In the genomic region with DNA sequence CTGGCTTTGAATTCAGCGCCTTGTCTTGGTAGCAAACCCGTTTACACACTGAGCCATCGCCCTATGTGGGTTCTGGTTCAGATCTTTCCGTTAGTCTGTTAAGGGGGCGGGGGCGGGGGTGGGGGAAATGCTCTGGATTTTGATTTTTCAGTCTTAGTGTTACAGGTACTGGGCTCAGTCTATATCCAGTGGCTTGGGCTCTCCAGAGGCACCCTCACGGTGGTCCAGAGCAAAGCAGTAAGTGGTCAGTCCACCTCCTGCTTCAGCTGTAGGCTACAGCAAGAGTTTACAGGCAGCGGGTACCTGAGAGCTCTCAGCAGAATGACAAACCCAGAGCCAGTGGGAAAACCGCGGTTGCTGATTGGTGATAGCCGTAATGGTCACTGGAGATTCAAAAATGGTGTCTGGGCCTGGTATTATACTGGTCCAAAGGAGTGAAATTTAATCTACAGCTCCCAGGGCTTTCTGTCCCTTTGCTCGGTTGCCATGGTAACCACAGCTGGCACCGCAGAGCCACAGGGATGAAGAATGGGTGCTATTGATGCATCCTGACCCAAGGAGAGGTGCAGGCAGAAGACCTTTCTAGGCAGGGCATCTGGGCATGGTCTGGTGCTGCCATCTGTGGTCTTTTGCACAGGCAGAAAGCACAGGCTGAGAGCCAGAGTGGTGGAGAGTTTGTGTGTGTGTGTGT, we compare ENCODE assay signal across 11 mouse cellular contexts. TPM values are rescaled to one million over a fixed set of nuclear protein-coding genes. Genes with fewer than 3 reads are reported as not detected.
DNase-seq lines count a peak whose midpoint lies in the region; ATAC-seq and TF ChIP-seq lines count a peak whose summit lies in the region.
"Had no signal": no experiment of that assay in that cellular context is flagged by ENCODE, and none has a peak within 500 bp of the region (broad histone marks: within the 10 kb centered on the region; RNA-seq: fewer than 3 reads in every experiment).

No protein-coding gene starts in this region.

- no peak overlapping the region for H3K4me3 ChIP-seq in heart, embryonic 15.5 days
- H3K4me3 ChIP-seq in forebrain, postnatal 0 days (ENCODE audit: low read depth, low read length) = no peak overlapping the region
- H3K4me3 ChIP-seq in limb, embryonic 13.5 days = no peak overlapping the region
- H3K4me3 ChIP-seq: megakaryocyte, embryonic 14.5 days had no signal

- H3K27me3 ChIP-seq in heart, embryonic 15.5 days = no peaks in the 10 kb centered on the region
- H3K27me3 ChIP-seq in forebrain, postnatal 0 days (ENCODE audit: insufficient read depth, low read length) = no peaks in the 10 kb centered on the region
- H3K27me3 ChIP-seq in limb, embryonic 13.5 days = no peaks in the 10 kb centered on the region

- H3K4me1 ChIP-seq in heart, embryonic 15.5 days (replicated peaks) = peaks cover 23% of the 10 kb centered on the region
- 0 out of 2 replicates have a peak, but pooled peaks cover 10% of the 10 kb centered on the region for H3K4me1 ChIP-seq in forebrain, postnatal 0 days (ENCODE audit: insufficient read depth)
- peaks cover 38% of the 10 kb centered on the region for H3K4me1 ChIP-seq in limb, embryonic 13.5 days

- 0 out of 2 replicates have a peak, but pooled peaks have one; percentile 16 for ATAC-seq in heart, embryonic 15.5 days (replicated peaks; ENCODE audit: insufficient number of reproducible peaks, insufficient read depth, low FRiP score, low read depth)
- ATAC-seq in forebrain, postnatal 0 days = peak; percentile 84
- no peak for ATAC-seq in limb, embryonic 13.5 days (ENCODE audit: low FRiP score, low read depth)
- no peak for ATAC-seq in megakaryocyte progenitor cell, adult 5-6 weeks (replicated peaks; ENCODE audit: poor library complexity)

- H3K36me3 ChIP-seq in heart, embryonic 15.5 days = no peaks in the 10 kb centered on the region
- no peaks in the 10 kb centered on the region for H3K36me3 ChIP-seq in forebrain, postnatal 0 days (ENCODE audit: insufficient read depth)
- peaks cover 9% of the 10 kb centered on the region for H3K36me3 ChIP-seq in limb, embryonic 13.5 days

- intact Hi-C loops in heart, postnatal 14 days (cut with DNase I) = no loop called here

- no peak for DNase-seq in heart, postnatal 14 days
- DNase-seq in brain, adult 2 months (ENCODE audit: low read depth, low spot score) = peak; percentile 82
- peak; percentile 70 for DNase-seq in forebrain, postnatal 0 days
- DNase-seq in left cerebral cortex, adult 18-20 months (ENCODE audit: low spot score in 2 of 2) = no peak
- DNase-seq in gastrocnemius, postnatal 25 days = no peak
- DNase-seq: cerebellum, adult 11-12 months; heart, postnatal 4 days had no signal

- no peak overlapping the region for H3K4me2 ChIP-seq in heart, embryonic 15.5 days
- no peak overlapping the region for H3K4me2 ChIP-seq in forebrain, postnatal 0 days (ENCODE audit: low read depth)
- H3K4me2 ChIP-seq in limb, embryonic 13.5 days (replicated peaks) = no peak overlapping the region

- H3K9ac ChIP-seq in heart, embryonic 15.5 days = no peak overlapping the region
- no peak overlapping the region for H3K9ac ChIP-seq in forebrain, postnatal 0 days
- peak overlapping the region; percentile 35; the same call in 1 of the 2 replicates for H3K9ac ChIP-seq in limb, embryonic 13.5 days

- no peaks in the 10 kb centered on the region for H3K9me3 ChIP-seq in heart, embryonic 15.5 days (replicated peaks)
- no peaks in the 10 kb centered on the region for H3K9me3 ChIP-seq in forebrain, postnatal 0 days (ENCODE audit: low read length)
- H3K9me3 ChIP-seq in limb, embryonic 13.5 days = no peaks in the 10 kb centered on the region

- H3K27ac ChIP-seq in heart, embryonic 15.5 days = no peak overlapping the region
- H3K27ac ChIP-seq in forebrain, postnatal 0 days (ENCODE audit: low read depth, low read length) = peak overlapping the region; percentile 50
- no peak overlapping the region for H3K27ac ChIP-seq in limb, embryonic 13.5 days

- TF ChIP-seq CTCF in forebrain, postnatal 0 days (IDR thresholded peaks at IDR 0.05; ENCODE audit: low read depth) = peak; percentile 41

- WGBS in heart, embryonic 15.5 days = 70% methylated on average over 13 of the region's 13 CpGs
- WGBS in forebrain, postnatal 0 days = 45% methylated on average over 13 of the region's 13 CpGs
- WGBS in limb, embryonic 13.5 days = 71% methylated on average over 13 of the region's 13 CpGs

RNA-seq across cellular contexts. Expression of gene Asap3, which starts 17.5 kb away (rescaled TPM):
- 2.6 and 4.8 TPM in 2 replicates for polyA plus RNA-seq in heart, embryonic 15.5 days (2015; fragmentation: Nextera tagmentation; extraction: Ambion mirVana)
- total RNA-seq in heart, postnatal 14 days (2021) = 10 to 100 TPM; 11.6 to 12.8 TPM
- total RNA-seq in forebrain, postnatal 0 days (2014; rRNA removed) = 3.5 and 3.8 TPM in 2 replicates
- polyA plus RNA-seq in forebrain, postnatal 0 days (2015; fragmentation: Nextera tagmentation; extraction: Ambion mirVana) = 2.0 and 2.5 TPM in 2 replicates
- 15.1 and 16.4 TPM in 2 replicates for polyA plus RNA-seq in limb, embryonic 13.5 days (2015; fragmentation: Nextera tagmentation; extraction: Ambion mirVana)
- total RNA-seq in left cerebral cortex, adult 18-20 months (2021) = 1 to 10 TPM; 2.6 to 3.0 TPM
- 1 to 10 TPM; 2.8 to 3.0 TPM for total RNA-seq in gastrocnemius, postnatal 25 days (2021)
- total RNA-seq in megakaryocyte progenitor cell, adult 5-6 weeks (2015) = not detected in 2 replicates
- total RNA-seq in megakaryocyte progenitor cell, adult 5-6 weeks (2017) = not detected in 2 replicates

RNA-seq across cellular contexts. Expression of gene Tcea3, which starts 23.8 kb away (rescaled TPM):
- 47.7 and 61.6 TPM in 2 replicates for polyA plus RNA-seq in heart, embryonic 15.5 days (2015; fragmentation: Nextera tagmentation; extraction: Ambion mirVana)
- total RNA-seq in heart, postnatal 14 days (2021) = 10 to 100 TPM; 77.1 to 77.6 TPM
- total RNA-seq in forebrain, postnatal 0 days (2014; rRNA removed) = 0.31 and 0.48 TPM in 2 replicates
- 1.6 and 1.9 TPM in 2 replicates for polyA plus RNA-seq in forebrain, postnatal 0 days (2015; fragmentation: Nextera tagmentation; extraction: Ambion mirVana)
- polyA plus RNA-seq in limb, embryonic 13.5 days (2015; fragmentation: Nextera tagmentation; extraction: Ambion mirVana) = 8.1 and 9.0 TPM in 2 replicates
- under 1 TPM; 0.49 to 0.77 TPM for total RNA-seq in left cerebral cortex, adult 18-20 months (2021)
- total RNA-seq in gastrocnemius, postnatal 25 days (2021) = 100 to 1,000 TPM; 234 to 298 TPM
- total RNA-seq in megakaryocyte progenitor cell, adult 5-6 weeks (2015) = 0.10 TPM in 1 of 2 replicates, not detected in the other
- 0.33 and 0.41 TPM in 2 replicates for total RNA-seq in megakaryocyte progenitor cell, adult 5-6 weeks (2017)

RNA-seq across cellular contexts. Expression of gene E2f2, which starts 51.5 kb away (rescaled TPM):
- polyA plus RNA-seq in heart, embryonic 15.5 days (2015; fragmentation: Nextera tagmentation; extraction: Ambion mirVana) = 7.8 and 9.6 TPM in 2 replicates
- 10 to 100 TPM in 1 of 2 experiments, 1 to 10 TPM in 1; 9.4 to 10.4 TPM for total RNA-seq in heart, postnatal 14 days (2021)
- 0.85 and 1.2 TPM in 2 replicates for total RNA-seq in forebrain, postnatal 0 days (2014; rRNA removed)
- polyA plus RNA-seq in forebrain, postnatal 0 days (2015; fragmentation: Nextera tagmentation; extraction: Ambion mirVana) = 0.84 and 1.4 TPM in 2 replicates
- polyA plus RNA-seq in limb, embryonic 13.5 days (2015; fragmentation: Nextera tagmentation; extraction: Ambion mirVana) = 7.9 and 8.7 TPM in 2 replicates
- under 1 TPM; 0.30 to 0.40 TPM for total RNA-seq in left cerebral cortex, adult 18-20 months (2021)
- 1 to 10 TPM; 1.8 to 3.5 TPM for total RNA-seq in gastrocnemius, postnatal 25 days (2021)
- total RNA-seq in megakaryocyte progenitor cell, adult 5-6 weeks (2015) = 5.6 and 7.5 TPM in 2 replicates
- total RNA-seq in megakaryocyte progenitor cell, adult 5-6 weeks (2017) = 5.9 and 6.1 TPM in 2 replicates

Comparison
In these comparisons a context has a peak if more than half of its experiments do, and no peak if none do; other contexts are left out.
1. ATAC-seq: peak in heart, embryonic 15.5 days (single experiment) and forebrain, postnatal 0 days (single experiment); none in limb, embryonic 13.5 days (single experiment) and megakaryocyte progenitor cell, adult 5-6 weeks (single experiment).
2. DNase-seq: peak in brain, adult 2 months (single experiment) and forebrain, postnatal 0 days (single experiment); none in heart, postnatal 14 days (0 of 2), left cerebral cortex, adult 18-20 months (0 of 2) and gastrocnemius, postnatal 25 days (single experiment).
3. RNA of gene Tcea3, which starts 23.8 kb away (total RNA-seq): 234 to 298 TPM in gastrocnemius, postnatal 25 days and 77.1 to 77.6 TPM in heart, postnatal 14 days; 0.49 to 0.77 TPM in left cerebral cortex, adult 18-20 months, 0.31 to 0.48 TPM in forebrain, postnatal 0 days and 0.10 to 0.41 TPM in megakaryocyte progenitor cell, adult 5-6 weeks; every median in the first group is over 10 times any median in the second.